Mouse (Mus musculus): ENCODE data around the gene Sv2b.
"Not testable (repeated sequence)": the region's sequence is repeated elsewhere in the genome, so short reads cannot be mapped to it uniquely, and the experiment has no call there.

Sv2b gene

GRCm38 (mm10) chr7:75308457-75309312 is at the start of gene Sv2b:
Sv2b (minus strand) TSS chr7:75309262.
- peak; percentile 44 for DNase-seq (ENCODE audit: low spot score)

GRCm38 (mm10) chr7:75358284-75358851 is 49.3 kb upstream of the Sv2b start:
- no peak for DNase-seq (ENCODE audit: low spot score)

- DNase-seq (ENCODE audit: low spot score), result no peak
Measured at GRCm38 (mm10) chr7:75355521-75355920, 46.5 kb upstream of the Sv2b start.

GRCm38 (mm10) chr7:75352777-75353374 is 43.8 kb upstream of the Sv2b start:
- no peak for DNase-seq (ENCODE audit: low spot score)

- no peak for DNase-seq (ENCODE audit: low spot score)
Measured at GRCm38 (mm10) chr7:75350172-75350571, 41.1 kb upstream of the Sv2b start.

- no peak for DNase-seq (ENCODE audit: low spot score)
Measured at GRCm38 (mm10) chr7:75332311-75332710, 23.2 kb upstream of the Sv2b start.

- DNase-seq (ENCODE audit: low spot score), result no peak
Measured at GRCm38 (mm10) chr7:75329740-75330142, 20.7 kb upstream of the Sv2b start.

- DNase-seq (ENCODE audit: low spot score), result no peak
Measured at GRCm38 (mm10) chr7:75328721-75329362, 19.8 kb upstream of the Sv2b start.

GRCm38 (mm10) chr7:75325273-75325672 is 16.2 kb upstream of the Sv2b start:
- no peak for DNase-seq (ENCODE audit: low spot score)

- DNase-seq (ENCODE audit: low spot score), result not testable (repeated sequence)
Measured at GRCm38 (mm10) chr7:75322742-75323141, 13.7 kb upstream of the Sv2b start.

GRCm38 (mm10) chr7:75320009-75320408 is 10.9 kb upstream of the Sv2b start:
- DNase-seq (ENCODE audit: low spot score), result no peak

GRCm38 (mm10) chr7:75318320-75318719 is 9.3 kb upstream of the Sv2b start:
- DNase-seq (ENCODE audit: low spot score), result no peak

GRCm38 (mm10) chr7:75314873-75315272 is 5.8 kb upstream of the Sv2b start:
- no peak for DNase-seq (ENCODE audit: low spot score)

GRCm38 (mm10) chr7:75309570-75309969 is 508 bp upstream of the Sv2b start:
- no peak for DNase-seq (ENCODE audit: low spot score)

GRCm38 (mm10) chr7:75308140-75308456 is 964 bp downstream of the Sv2b start:
- DNase-seq (ENCODE audit: low spot score), result no peak

GRCm38 (mm10) chr7:75307570-75308087 is 1.4 kb downstream of the Sv2b start:
- DNase-seq (ENCODE audit: low spot score), result no peak

GRCm38 (mm10) chr7:75305901-75306465 is 3.1 kb downstream of the Sv2b start:
- no peak for DNase-seq (ENCODE audit: low spot score)

- DNase-seq (ENCODE audit: low spot score), result no peak
Measured at GRCm38 (mm10) chr7:75302523-75303215, 6.4 kb downstream of the Sv2b start.

- no peak for DNase-seq (ENCODE audit: low spot score)
Measured at GRCm38 (mm10) chr7:75299245-75299644, 9.8 kb downstream of the Sv2b start.

GRCm38 (mm10) chr7:75296688-75297119 is 12.4 kb downstream of the Sv2b start:
- DNase-seq (ENCODE audit: low spot score), result no peak

- DNase-seq (ENCODE audit: low spot score), result no peak
Measured at GRCm38 (mm10) chr7:75295228-75295865, 13.7 kb downstream of the Sv2b start.
